Mouse (Mus musculus) heart, adult 2 months (tissue): ENCODE data around the gene Paox.

Experiments used
- CTCF ChIP-seq: fragments of 200-600 bp; IDR thresholded peaks from 2 replicates; pipeline ENCODE4 v1.8.1; 2022; ENCODE audit warnings: antibody characterized with exemption, mild to moderate bottlenecking, moderate library complexity
- EP300 ChIP-seq: fragments of 200-500 bp; IDR thresholded peaks from 2 replicates; pipeline ENCODE4 v1.6.1; 2011; ENCODE audit warnings: low read depth, low read length, control low read depth; ENCODE audit not compliant: insufficient read depth
- POLR2A ChIP-seq: fragments of 200-500 bp; IDR thresholded peaks from 2 replicates; pipeline ENCODE4 v1.6.1; 2011; ENCODE audit warnings: mild to moderate bottlenecking, low read depth, low read length, control low read depth; ENCODE audit not compliant: insufficient read depth

DNA sequence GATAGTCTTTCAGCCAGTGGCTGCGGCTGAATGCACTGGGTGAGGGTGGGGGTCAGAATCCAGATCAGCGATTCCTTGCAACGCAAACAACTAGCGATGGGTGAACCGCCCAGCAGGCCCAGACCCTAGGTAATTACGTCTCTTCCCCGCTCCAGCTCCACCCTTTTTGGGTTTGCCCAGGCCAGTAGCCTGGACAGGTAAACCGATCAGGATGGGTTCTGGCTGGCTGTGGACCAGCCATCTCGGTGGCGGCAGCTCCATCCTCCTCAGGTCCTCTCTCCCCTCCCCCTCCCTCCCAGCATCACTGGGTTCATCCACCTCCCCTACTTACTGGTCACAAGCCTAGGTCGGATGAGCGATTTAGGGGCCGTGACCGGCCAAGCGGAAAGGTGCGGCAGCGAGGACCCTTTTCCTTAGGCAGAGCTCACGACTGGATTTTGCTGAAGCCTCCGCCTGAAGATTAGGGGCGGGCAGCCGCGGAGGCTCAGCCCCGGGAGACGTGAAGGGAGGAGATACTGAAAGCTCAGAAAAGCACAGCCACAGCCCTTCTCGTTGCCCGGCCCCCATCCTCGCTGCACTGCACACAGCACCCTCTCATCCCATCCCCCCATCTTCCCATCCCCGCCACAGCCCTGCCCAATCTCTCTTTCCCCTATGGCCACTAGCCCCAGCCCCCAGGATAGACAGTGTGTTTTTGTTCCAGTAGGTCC, 38.8 kb downstream of the Paox start, which contains the start of gene Sprn:
- no peak for TF ChIP-seq POLR2A
- TF ChIP-seq EP300: no peak
- TF ChIP-seq CTCF: no peak
